Mouse (Mus musculus): ENCODE results near the gene Ocel1. TPM values are rescaled to one million over a fixed set of nuclear protein-coding genes. Genes with fewer than 3 reads are reported as not detected.
"Not testable (repeated sequence)": the region's sequence is repeated elsewhere in the genome, so short reads cannot be mapped to it uniquely, and the experiment has no call there.

Gene Ocel1
- polyA plus RNA-seq (2012; rRNA removed) (4.2 and 4.6 TPM in 2 replicates), polyA plus RNA-seq (2014; fragmentation: Nextera tagmentation; extraction: Ambion mirVana) (3.8 and 4.3 TPM in 2 replicates)

DNA sequence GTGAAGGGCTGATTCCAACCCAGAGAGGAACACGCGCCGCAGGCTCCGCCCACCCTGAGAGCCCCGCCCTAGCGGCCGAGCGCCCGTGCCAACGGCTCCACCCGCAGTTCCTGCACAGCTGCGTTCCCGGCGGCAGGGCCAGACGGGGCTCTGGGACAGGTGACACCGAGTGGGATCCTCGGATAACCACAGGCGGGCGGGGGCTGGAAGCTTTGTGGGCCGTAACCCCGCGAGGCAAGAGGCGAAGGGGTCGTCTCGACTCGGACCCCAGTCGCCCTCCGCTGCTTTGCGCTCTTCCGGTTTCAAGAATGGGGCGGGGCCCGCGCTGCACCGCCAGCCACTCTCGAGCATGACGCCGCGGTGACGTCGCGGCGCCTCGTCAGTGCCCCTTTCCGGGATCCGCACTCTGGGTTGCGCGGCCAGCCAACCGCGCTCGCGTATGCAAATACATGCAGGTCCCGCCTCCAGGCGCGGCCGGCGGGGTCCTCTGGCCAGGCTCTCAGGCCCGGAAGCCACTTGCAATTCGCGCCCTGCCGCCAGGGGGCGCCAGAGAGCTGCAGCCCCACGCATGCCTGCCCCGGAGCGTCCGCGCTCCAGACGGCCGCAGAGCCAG is at the start of gene Ocel1:
Gene Ocel1, plus strand, starts transcription at position 63 of the 613 bp plus-strand sequence.
- ATAC-seq (ENCODE audit: low FRiP score, low read depth), result peak; percentile 88
- Histone ChIP-seq H3K4me3 (replicated peaks; ENCODE audit: low read length) (peak within 1 kb of the TSS; percentile 71), H3K4me2 (replicated peaks; ENCODE audit: low read depth, low read length, severe bottlenecking) (peak within 1 kb of the TSS; percentile 42), H3K36me3 (ENCODE audit: control insufficient read depth, insufficient read depth, low read length) (peaks cover 40% of the 10 kb centered on the region), H3K9me3 (ENCODE audit: control insufficient read depth, low read length) (no peaks in the 10 kb centered on the region), H3K27me3 (ENCODE audit: control insufficient read depth, insufficient read depth, low read length) (no peaks in the 10 kb centered on the region), H3K9ac (ENCODE audit: low read depth, low read length, severe bottlenecking) (peak within 1 kb of the TSS; percentile 47; the same call in 1 of the 2 replicates), H3K27ac (replicated peaks; ENCODE audit: low read depth, low read length) (peak within 1 kb of the TSS; percentile 69), H3K4me1 (ENCODE audit: control insufficient read depth, insufficient read depth, low read length) (peaks cover 18% of the 10 kb centered on the region)
- peak; percentile 95 for DNase-seq (ENCODE audit: low spot score)
- 0 out of 2 replicates have a peak, but pooled peaks have one; percentile 34 for TF ChIP-seq POLR2A (IDR thresholded peaks at IDR 0.05; ENCODE audit: borderline replicate concordance, extremely low read depth, insufficient read depth, insufficient read length)
- under 1% methylated on average over 59 of the region's 68 CpGs for whole genome bisulfite sequencing

DNA sequence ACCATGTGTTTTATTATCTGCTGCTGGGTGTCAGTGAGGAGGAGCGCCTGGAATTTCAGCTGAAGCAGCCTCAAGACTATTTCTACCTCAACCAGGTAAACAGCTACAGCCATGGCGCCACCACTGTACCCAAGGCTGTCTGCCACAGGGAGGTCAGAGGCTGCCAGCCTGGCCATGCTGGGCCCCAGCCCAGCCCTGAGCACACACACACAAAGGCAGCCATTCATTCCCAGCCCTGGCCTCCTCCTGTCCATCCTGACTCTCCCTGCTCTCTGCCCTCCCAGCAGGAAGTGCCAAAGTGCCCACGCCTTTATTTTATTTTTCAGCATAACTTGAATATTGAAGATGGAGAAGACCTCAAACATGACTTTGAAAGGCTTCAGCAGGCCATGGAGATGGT is 48.2 kb upstream of the Ocel1 start:
- TF ChIP-seq POLR2A (IDR thresholded peaks at IDR 0.05; ENCODE audit: borderline replicate concordance, extremely low read depth, insufficient read depth, insufficient read length), result no peak
- H3K4me2 ChIP-seq (replicated peaks; ENCODE audit: low read depth, low read length, severe bottlenecking), result no peak overlapping the region
- no peaks in the 10 kb centered on the region for H3K27me3 ChIP-seq (ENCODE audit: control insufficient read depth, insufficient read depth, low read length)
- H3K4me1 ChIP-seq (ENCODE audit: control insufficient read depth, insufficient read depth, low read length), result no peaks in the 10 kb centered on the region
- no peak overlapping the region for H3K4me3 ChIP-seq (replicated peaks; ENCODE audit: low read length)
- 86% methylated on average over 3 of the region's 3 CpGs for WGBS
- no peak for DNase-seq (ENCODE audit: low spot score)
- H3K27ac ChIP-seq (replicated peaks; ENCODE audit: low read depth, low read length), result no peak overlapping the region
- no peak overlapping the region for H3K9ac ChIP-seq (ENCODE audit: low read depth, low read length, severe bottlenecking)
- ATAC-seq (ENCODE audit: low FRiP score, low read depth), result no peak
- no peaks in the 10 kb centered on the region for H3K9me3 ChIP-seq (ENCODE audit: control insufficient read depth, low read length)
- H3K36me3 ChIP-seq (ENCODE audit: control insufficient read depth, insufficient read depth, low read length), result peaks cover 63% of the 10 kb centered on the region

DNA sequence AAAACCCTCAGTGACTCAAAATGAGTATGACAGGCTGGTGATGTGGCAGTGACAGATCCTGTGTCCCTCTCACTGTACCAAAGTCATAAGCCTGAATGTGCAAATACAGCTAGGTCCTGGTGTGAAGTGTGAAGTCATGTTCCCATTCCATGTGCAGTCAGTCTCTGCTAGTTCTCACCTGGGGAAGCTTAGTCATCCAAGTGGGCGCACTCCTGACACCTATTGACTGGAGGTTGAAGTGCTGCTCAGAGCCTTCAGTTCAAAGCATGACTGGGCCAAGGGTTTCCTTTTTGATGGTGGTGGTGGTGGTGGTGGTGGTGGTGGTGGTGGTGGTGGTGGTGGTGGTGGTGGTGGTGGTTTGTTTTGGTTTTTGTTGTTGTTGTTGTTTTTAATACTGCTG is 46.2 kb upstream of the Ocel1 start:
- Histone ChIP-seq H3K27me3 (ENCODE audit: control insufficient read depth, insufficient read depth, low read length) (no peaks in the 10 kb centered on the region), H3K9ac (ENCODE audit: low read depth, low read length, severe bottlenecking) (no peak overlapping the region), H3K4me3 (replicated peaks; ENCODE audit: low read length) (no peak overlapping the region), H3K27ac (replicated peaks; ENCODE audit: low read depth, low read length) (no peak overlapping the region), H3K4me2 (replicated peaks; ENCODE audit: low read depth, low read length, severe bottlenecking) (no peak overlapping the region), H3K9me3 (ENCODE audit: control insufficient read depth, low read length) (no peaks in the 10 kb centered on the region), H3K4me1 (ENCODE audit: control insufficient read depth, insufficient read depth, low read length) (no peaks in the 10 kb centered on the region), H3K36me3 (ENCODE audit: control insufficient read depth, insufficient read depth, low read length) (peaks cover 81% of the 10 kb centered on the region)
- WGBS, result 89% methylated on average over 1 of the region's 1 CpGs
- no peak for ATAC-seq (ENCODE audit: low FRiP score, low read depth)
- DNase-seq (ENCODE audit: low spot score), result no peak
- TF ChIP-seq POLR2A (IDR thresholded peaks at IDR 0.05; ENCODE audit: borderline replicate concordance, extremely low read depth, insufficient read depth, insufficient read length), result no peak

DNA sequence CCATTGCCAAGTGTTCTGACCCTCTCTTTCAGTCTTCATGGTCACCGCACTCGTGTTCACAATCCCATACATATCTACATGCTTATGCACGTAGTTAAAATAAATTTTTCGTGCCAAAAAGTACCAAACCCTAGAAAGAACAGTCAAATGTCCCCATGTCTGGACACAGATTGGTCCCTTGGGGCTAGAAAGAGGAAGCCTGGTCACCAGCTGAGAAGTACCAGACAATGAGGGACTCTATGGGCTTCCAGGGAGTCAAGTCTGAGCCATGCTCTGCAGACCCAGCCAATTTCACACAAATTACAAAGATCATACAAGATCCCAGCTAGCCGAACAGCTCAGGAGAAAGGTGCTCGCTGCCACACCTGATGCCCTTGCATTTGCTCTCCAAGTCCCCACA is 33.3 kb upstream of the Ocel1 start:
- H3K27me3 ChIP-seq (ENCODE audit: control insufficient read depth, insufficient read depth, low read length); H3K27ac ChIP-seq (replicated peaks; ENCODE audit: low read depth, low read length); H3K4me2 ChIP-seq (replicated peaks; ENCODE audit: low read depth, low read length, severe bottlenecking); H3K9ac ChIP-seq (ENCODE audit: low read depth, low read length, severe bottlenecking); H3K4me1 ChIP-seq (ENCODE audit: control insufficient read depth, insufficient read depth, low read length); DNase-seq (ENCODE audit: low spot score); ATAC-seq (ENCODE audit: low FRiP score, low read depth); H3K4me3 ChIP-seq (replicated peaks; ENCODE audit: low read length); H3K9me3 ChIP-seq (ENCODE audit: control insufficient read depth, low read length): not testable (repeated sequence)
- peaks cover 71% of the 10 kb centered on the region for H3K36me3 ChIP-seq (ENCODE audit: control insufficient read depth, insufficient read depth, low read length)
- WGBS, result 88% methylated on average over 6 of the region's 6 CpGs

DNA sequence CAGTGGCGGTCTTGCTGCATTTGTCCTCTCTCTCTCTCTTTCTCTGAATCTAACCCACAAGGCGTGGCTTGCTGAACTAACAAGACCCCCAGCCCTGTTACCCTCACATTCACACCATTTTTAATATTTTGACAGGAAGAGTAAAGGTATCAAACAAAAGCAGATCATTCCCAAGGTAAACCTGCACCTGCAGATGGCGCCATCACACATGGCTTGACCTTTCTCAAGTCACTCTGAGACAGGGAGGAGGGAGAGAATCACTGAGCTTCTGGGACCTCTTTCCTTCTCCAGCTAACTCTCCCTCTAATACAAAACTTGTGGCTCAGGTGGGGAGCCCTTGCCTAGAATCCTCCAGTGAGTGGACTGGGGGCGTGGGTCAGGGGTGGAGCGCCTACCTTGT is 30.5 kb upstream of the Ocel1 start:
- Histone ChIP-seq H3K4me2 (replicated peaks; ENCODE audit: low read depth, low read length, severe bottlenecking) (no peak overlapping the region), H3K36me3 (ENCODE audit: control insufficient read depth, insufficient read depth, low read length) (peaks cover 77% of the 10 kb centered on the region), H3K27ac (replicated peaks; ENCODE audit: low read depth, low read length) (no peak overlapping the region), H3K4me3 (replicated peaks; ENCODE audit: low read length) (no peak overlapping the region), H3K9ac (ENCODE audit: low read depth, low read length, severe bottlenecking) (no peak overlapping the region), H3K4me1 (ENCODE audit: control insufficient read depth, insufficient read depth, low read length) (no peaks in the 10 kb centered on the region), H3K9me3 (ENCODE audit: control insufficient read depth, low read length) (no peaks in the 10 kb centered on the region), H3K27me3 (ENCODE audit: control insufficient read depth, insufficient read depth, low read length) (no peaks in the 10 kb centered on the region)
- ATAC-seq (ENCODE audit: low FRiP score, low read depth) (no peak), DNase-seq (ENCODE audit: low spot score) (peak; percentile 5)
- no peak for TF ChIP-seq POLR2A (IDR thresholded peaks at IDR 0.05; ENCODE audit: borderline replicate concordance, extremely low read depth, insufficient read depth, insufficient read length)
- 80% methylated on average over 5 of the region's 5 CpGs for whole genome bisulfite sequencing

Measured in limb, embryonic 14.5 days (tissue).